Comparison of ENCODE assay signal across 21 mouse cellular contexts in genomic region chr16:52222896-52223295, GRCm38 (mm10).
DNase-seq lines count a peak whose midpoint lies in the region; ATAC-seq and TF ChIP-seq lines count a peak whose summit lies in the region.
"Had no signal": no experiment of that assay in that cellular context is flagged by ENCODE, and none has a peak within 500 bp of the region (broad histone marks: within the 10 kb centered on the region; RNA-seq: fewer than 3 reads in every experiment).

No protein-coding gene starts in this region.

- peak; percentile 56 for ATAC-seq in Patski
- ATAC-seq in granulocyte monocyte progenitor cell, adult 5-6 weeks (replicated peaks; ENCODE audit: poor library complexity, severe bottlenecking): peak; percentile 90
- ATAC-seq: forebrain, embryonic 14.5 days; forebrain, embryonic 16.5 days had no signal

- CTCF ChIA-PET in Patski (lab: Charles Lee): interaction anchor here (1.4 kb wide), 1 partner anchor 11 kb away, joined by 5 read pairs; no protein-coding TSS in a partner anchor

- no peak for TF ChIP-seq POLR2A in cerebellum, adult 2 months (IDR thresholded peaks at IDR 0.05; ENCODE audit: borderline replicate concordance, insufficient read depth, low read length)

- in situ Hi-C loops in Patski (cut with MboI; ENCODE audit: low pct_unique_long_range_greater_than_20kb): no loop called here

- 78% methylated on average over 4 of the region's 4 CpGs for WGBS in cerebellum, adult 2 months

- no peaks in the 10 kb centered on the region for H3K27me3 ChIP-seq in Patski
- H3K27me3 ChIP-seq in cerebellum, adult 2 months (ENCODE audit: control insufficient read depth, insufficient read depth, low read length): no peaks in the 10 kb centered on the region
- H3K27me3 ChIP-seq: embryonic facial prominence, embryonic 13.5 days; embryonic facial prominence, embryonic 15.5 days; forebrain, embryonic 12.5 days had no signal

- no peak overlapping the region for H3K27ac ChIP-seq in cerebellum, adult 2 months (ENCODE audit: insufficient read depth, low read length)
- H3K27ac ChIP-seq: embryonic facial prominence, embryonic 13.5 days; embryonic facial prominence, embryonic 15.5 days; forebrain, embryonic 10.5 days; forebrain, embryonic 12.5 days had no signal

- DNase-seq in 416B (ENCODE audit: low read depth) (peak; percentile 85), Patski (ENCODE audit: low read depth, low spot score) (peak; percentile 22)
- no peak for DNase-seq in cerebellum, adult 2 months
- DNase-seq in right cerebral cortex, adult 2 months (ENCODE audit: low spot score in 2 of 2): no peak
- no peak for DNase-seq in embryo, embryonic 9.5 days (ENCODE audit: extremely low spot score)
- no peak for DNase-seq in frontal cortex, postnatal 14 days (ENCODE audit: low spot score in 2 of 2)
- DNase-seq: adrenal gland, adult 2 months; adrenal gland, postnatal 10 days; adrenal gland, postnatal 25 days; cerebellum, adult 11-12 months; cerebellum, adult 8-10 months; cerebellum, postnatal 10 days; cerebellum, postnatal 25 days had no signal

- H3K4me3 ChIP-seq in cerebellum, adult 2 months (replicated peaks; ENCODE audit: insufficient read depth, low read depth, low read length): no peak overlapping the region
- H3K4me3 ChIP-seq: embryonic facial prominence, embryonic 13.5 days; embryonic facial prominence, embryonic 15.5 days; erythroblast, embryonic 14.5 days; forebrain, embryonic 10.5 days; forebrain, embryonic 12.5 days had no signal

- no peak for TF ChIP-seq CTCF in Patski (IDR thresholded peaks at IDR 0.05)
- TF ChIP-seq CTCF in cerebellum, adult 2 months (IDR thresholded peaks at IDR 0.05; ENCODE audit: borderline replicate concordance, insufficient read depth, low read depth, low read length): no peak

- POLR2A ChIA-PET in Patski (lab: Charles Lee): no interaction called here

- no peaks in the 10 kb centered on the region for H3K4me1 ChIP-seq in cerebellum, adult 2 months (ENCODE audit: control insufficient read depth, insufficient read depth, low read length)
- H3K4me1 ChIP-seq: embryonic facial prominence, embryonic 13.5 days; embryonic facial prominence, embryonic 15.5 days; forebrain, embryonic 10.5 days; forebrain, embryonic 12.5 days had no signal

Comparison
In these comparisons a context has a peak if more than half of its experiments do, and no peak if none do; other contexts are left out.
1. DNase-seq: peak in 416B (single experiment) and Patski (single experiment); none in cerebellum, adult 2 months (0 of 2), right cerebral cortex, adult 2 months (0 of 2), embryo, embryonic 9.5 days (single experiment) and frontal cortex, postnatal 14 days (0 of 2).